Mouse (Mus musculus) B cell, adult 2 months (primary cell): ENCODE measurements around the gene Lmx1b.

Source experiments
- DNase-seq, 2 experiments: peaks; one replicate each; pipeline ENCODE4 v3.0.0; 2022

The Lmx1b gene

GRCm38 (mm10) chr2:33643721-33644713 is 3.7 kb upstream of the Lmx1b start:
- no peak for DNase-seq

GRCm38 (mm10) chr2:33642650-33643458 is 2.5 kb upstream of the Lmx1b start:
- DNase-seq, result peak; percentile 73 to 77

- no peak for DNase-seq
Measured at GRCm38 (mm10) chr2:33641859-33642571, 1.7 kb upstream of the Lmx1b start.

GRCm38 (mm10) chr2:33640978-33641858 is 907 bp upstream of the Lmx1b start:
- DNase-seq, result no peak

- DNase-seq, result peak in 1 of 2 experiments; percentile 21
Measured at GRCm38 (mm10) chr2:33639301-33640170, 775 bp downstream of the Lmx1b start.

GRCm38 (mm10) chr2:33638141-33638733 is 2.1 kb downstream of the Lmx1b start:
- DNase-seq, result no peak

GRCm38 (mm10) chr2:33637288-33637687 is 3.0 kb downstream of the Lmx1b start:
- DNase-seq, result no peak

- no peak for DNase-seq
Measured at GRCm38 (mm10) chr2:33636628-33637188, 3.6 kb downstream of the Lmx1b start.

GRCm38 (mm10) chr2:33636117-33636521 is 4.2 kb downstream of the Lmx1b start:
- DNase-seq, result no peak

GRCm38 (mm10) chr2:33635323-33636116 is 4.8 kb downstream of the Lmx1b start:
- DNase-seq, result no peak

GRCm38 (mm10) chr2:33634481-33635090 is 5.7 kb downstream of the Lmx1b start:
- no peak for DNase-seq

GRCm38 (mm10) chr2:33633955-33634354 is 6.4 kb downstream of the Lmx1b start:
- no peak for DNase-seq

- no peak for DNase-seq
Measured at GRCm38 (mm10) chr2:33633237-33633636, 7.1 kb downstream of the Lmx1b start.

- DNase-seq, result no peak
Measured at GRCm38 (mm10) chr2:33632551-33633059, 7.7 kb downstream of the Lmx1b start.

GRCm38 (mm10) chr2:33631708-33632343 is 8.5 kb downstream of the Lmx1b start:
- no peak for DNase-seq

- no peak for DNase-seq
Measured at GRCm38 (mm10) chr2:33631022-33631707, 9.1 kb downstream of the Lmx1b start.
